Mouse (Mus musculus): Measurements from ENCODE around the gene Rbm39. TPM values are rescaled to one million over a fixed set of nuclear protein-coding genes. Genes with fewer than 3 reads are reported as not detected.

The Rbm39 gene
- total and polyA plus RNA-seq, 3 experiments = 228 to 1,530 (median 248) TPM

GRCm38 (mm10) chr2:156190004-156190896, 10.2 kb upstream of the Rbm39 start:
- Histone ChIP-seq H3K79me2 (ENCODE audit: control insufficient read depth, insufficient read depth, low read length, poor library complexity) (no peaks in the 10 kb centered on the region), H3K9me3 (replicated peaks; ENCODE audit: insufficient read depth, low read length) (no peaks in the 10 kb centered on the region), H3K27ac (ENCODE audit: control insufficient read depth, low read depth, low read length) (peak overlapping the region; percentile 80), H3K9ac (ENCODE audit: control insufficient read depth, low read depth, low read length, poor library complexity, severe bottlenecking) (peak overlapping the region; percentile 35), H3K4me3 (ENCODE audit: control insufficient read depth in 1 of 2, insufficient read depth in 1 of 2, low read depth in 2 of 2, low read length in 2 of 2) (peak overlapping the region; percentile 42 to 56), H3K4me1 (ENCODE audit: control insufficient read depth in 1 of 2, insufficient read depth in 2 of 2, low read length in 2 of 2) (peaks cover 0 to 8% of the 10 kb centered on the region in 2 experiments; a peak in 3 of 4 replicates), H3K36me3 (ENCODE audit: control insufficient read depth in 1 of 2, insufficient read depth in 2 of 2, low read length in 2 of 2) (peaks cover 0 to 6% of the 10 kb centered on the region in 2 experiments; a peak in 2 of 4 replicates), H3K27me3 (ENCODE audit: control insufficient read depth in 1 of 2, insufficient read depth in 2 of 2, low read length in 2 of 2) (no peaks in the 10 kb centered on the region)
- DNase-seq (ENCODE audit: low read depth, low spot score) = peak; percentile 94
- TF ChIP-seq TCF12 (IDR thresholded peaks at IDR 0.05; ENCODE audit: low read depth, low read length) (peak; percentile 70), GABPA (IDR thresholded peaks at IDR 0.05; ENCODE audit: low read depth, low read length) (no peak), MYB (IDR thresholded peaks at IDR 0.05; ENCODE audit: low read depth, low read length) (no peak), GATA1 (IDR thresholded peaks at IDR 0.05; ENCODE audit: low read depth, low read length) (peak; percentile 93), MAX (IDR thresholded peaks at IDR 0.05; ENCODE audit: low read length) (0 out of 2 replicates have a peak, but pooled peaks have one; percentile 9), USF1 (IDR thresholded peaks at IDR 0.05; ENCODE audit: low read depth, low read length) (no peak), MEF2A (IDR thresholded peaks at IDR 0.05; ENCODE audit: extremely low read depth, insufficient replicate concordance, low read depth, low read length, poor library complexity, severe bottlenecking) (no peak), ZC3H11A (IDR thresholded peaks at IDR 0.05; ENCODE audit: low read depth, low read length) (no peak), JUND (IDR thresholded peaks at IDR 0.05; ENCODE audit: low read depth, low read length) (no peak), RCOR1 (IDR thresholded peaks at IDR 0.05; ENCODE audit: low read depth, low read length) (peak; percentile 9; the same call in 1 of the 2 replicates), MAFK (IDR thresholded peaks at IDR 0.05; ENCODE audit: borderline replicate concordance, low read depth, low read length) (no peak), TAL1 (IDR thresholded peaks at IDR 0.05; ENCODE audit: low read length) (peak; percentile 41; the same call in 1 of the 2 replicates), ZKSCAN1 (IDR thresholded peaks at IDR 0.05; ENCODE audit: low read depth, low read length) (no peak), USF2 (IDR thresholded peaks at IDR 0.05; ENCODE audit: borderline replicate concordance in 1 of 2, insufficient read depth in 1 of 2, low read depth in 1 of 2, low read length in 2 of 2) (no peak), E2F4 (IDR thresholded peaks at IDR 0.05; ENCODE audit: borderline replicate concordance, low read depth, low read length) (no peak), KAT2A (conservative IDR thresholded peaks at IDR 0.05; ENCODE audit: low read depth, low read length) (no peak), TBP (IDR thresholded peaks at IDR 0.05; ENCODE audit: low read depth, low read length) (peak; percentile 85), NELFE (IDR thresholded peaks at IDR 0.05; ENCODE audit: low read depth, low read length) (peak; percentile 26; the same call in 1 of the 2 replicates), SIN3A (IDR thresholded peaks at IDR 0.05; ENCODE audit: low read length) (peak; percentile 62), CHD2 (IDR thresholded peaks at IDR 0.05; ENCODE audit: low read length) (no peak), POLR2AphosphoS2 (IDR thresholded peaks at IDR 0.05; ENCODE audit: low read length) (no peak), ELF1 (IDR thresholded peaks at IDR 0.05; ENCODE audit: low read depth, low read length) (peak; percentile 48; the same call in 1 of the 2 replicates), NRF1 (IDR thresholded peaks at IDR 0.05; ENCODE audit: insufficient read depth, low read depth, low read length, poor library complexity, severe bottlenecking) (no peak), CTCF (IDR thresholded peaks at IDR 0.05 in 2 of 3, conservative IDR thresholded peaks at IDR 0.05 in 1 of 3; ENCODE audit: control insufficient read depth in 1 of 3, insufficient read depth in 1 of 3, low read depth in 2 of 3, low read length in 3 of 3, poor library complexity in 1 of 3, severe bottlenecking in 1 of 3) (no peak), ZMIZ1 (IDR thresholded peaks at IDR 0.05; ENCODE audit: low read depth, low read length) (no peak), RAD21 (IDR thresholded peaks at IDR 0.05; ENCODE audit: low read depth, low read length) (no peak), ETS1 (IDR thresholded peaks at IDR 0.05; ENCODE audit: low read depth, low read length) (peak; percentile 74), UBTF (IDR thresholded peaks at IDR 0.05; ENCODE audit: borderline replicate concordance, insufficient read depth, low read depth, low read length) (no peak; the same call in 1 of the 2 replicates), HCFC1 (IDR thresholded peaks at IDR 0.05; ENCODE audit: low read depth, low read length) (0 out of 2 replicates have a peak, but pooled peaks have one; percentile 53), BHLHE40 (IDR thresholded peaks at IDR 0.05; ENCODE audit: borderline replicate concordance, low read depth, low read length) (no peak), POLR2A (IDR thresholded peaks at IDR 0.05; ENCODE audit: control insufficient read depth in 1 of 2, insufficient read depth in 1 of 2, low read depth in 1 of 2, low read length in 2 of 2, poor library complexity in 1 of 2) (peak; percentile 29 to 74; a peak in 2 of 4 replicates), ZNF384 (IDR thresholded peaks at IDR 0.05; ENCODE audit: low read depth, low read length) (no peak), SMC3 (IDR thresholded peaks at IDR 0.05; ENCODE audit: low read depth, low read length) (no peak), CHD1 (IDR thresholded peaks at IDR 0.05; ENCODE audit: low read depth, low read length) (no peak), POLR2AphosphoS5 (IDR thresholded peaks at IDR 0.05; ENCODE audit: borderline replicate concordance, low read depth, low read length) (no peak)
